ENCODE assay signal across 8 mouse cellular contexts in the genomic region with DNA sequence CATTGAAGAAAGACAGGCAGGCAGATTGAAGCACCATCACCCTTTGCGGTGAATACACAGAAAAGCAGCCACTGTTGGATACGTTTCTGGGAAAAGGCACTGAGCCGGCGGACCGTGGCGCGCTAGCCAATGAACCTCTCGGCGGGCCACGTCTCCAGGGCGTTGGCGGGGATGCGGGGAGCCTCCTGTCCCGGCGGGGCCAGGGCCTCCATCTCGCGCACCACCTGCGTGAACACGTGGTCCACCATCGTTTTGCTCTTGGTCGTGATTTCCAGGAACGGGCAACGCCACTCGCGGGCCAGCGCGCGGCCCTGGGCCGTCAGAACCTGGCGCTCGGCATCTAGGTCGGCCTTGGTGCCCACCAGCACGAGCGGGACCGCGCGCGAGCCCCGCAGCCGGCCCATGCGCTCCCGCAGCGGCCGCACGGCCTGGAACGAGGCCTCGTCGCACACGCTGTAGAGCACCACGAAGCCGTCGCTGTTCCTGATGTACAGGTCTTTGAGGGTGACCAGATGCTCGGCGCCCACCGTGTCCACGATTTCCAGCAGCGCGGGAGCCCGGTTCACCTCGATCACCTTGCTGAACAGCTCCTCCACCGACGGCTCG. TPM values are rescaled to one million over a fixed set of nuclear protein-coding genes. Genes with fewer than 3 reads are reported as not detected.
DNase-seq lines count a peak whose midpoint lies in the region; ATAC-seq and TF ChIP-seq lines count a peak whose summit lies in the region.

No protein-coding gene starts in this region.

- no peak for TF ChIP-seq POLR2A in embryonic fibroblast, embryonic 13.5 days (IDR thresholded peaks at IDR 0.05; ENCODE audit: low read depth, low read length)

- H3K27me3 ChIP-seq in neural tube, embryonic 14.5 days (ENCODE audit: control insufficient read depth, insufficient read depth, low read length), result peaks cover 33% of the 10 kb centered on the region

- peak overlapping the region; percentile 50 for H3K4me2 ChIP-seq in neural tube, embryonic 14.5 days (ENCODE audit: low read depth, low read length)

- intact Hi-C loops in left cerebral cortex, adult 2 months (cut with DNase I), result no loop called here

- no peaks in the 10 kb centered on the region for H3K36me3 ChIP-seq in neural tube, embryonic 14.5 days (ENCODE audit: control insufficient read depth, insufficient read depth, low read length)

- WGBS in neural tube, embryonic 14.5 days, result 0% methylated on average over 62 of the region's 63 CpGs

- DNase-seq in left cerebral cortex, adult 2 months (ENCODE audit: extremely low spot score in 1 of 2, low spot score in 2 of 2), result no peak
- no peak for DNase-seq in left cerebral cortex, adult 8-10 months (ENCODE audit: low spot score in 2 of 2)
- DNase-seq in kidney, postnatal 4 days, result peak; percentile 57 to 73
- DNase-seq in layer of hippocampus, adult 18-20 months (ENCODE audit: low spot score in 2 of 2), result no peak
- no peak for DNase-seq in adrenal gland, postnatal 25 days
- no peak for DNase-seq in ovary, postnatal 36 days (ENCODE audit: low spot score)

- no peaks in the 10 kb centered on the region for H3K4me1 ChIP-seq in embryonic fibroblast, embryonic 13.5 days (ENCODE audit: control insufficient read depth, insufficient read depth, low read length)
- H3K4me1 ChIP-seq in neural tube, embryonic 14.5 days (ENCODE audit: control insufficient read depth, insufficient read depth, low read length), result peaks cover 12% of the 10 kb centered on the region

- no peak for TF ChIP-seq CTCF in left cerebral cortex, adult 2 months (IDR thresholded peaks at IDR 0.05)
- TF ChIP-seq CTCF in embryonic fibroblast, embryonic 13.5 days (IDR thresholded peaks at IDR 0.05; ENCODE audit: borderline replicate concordance, insufficient read depth, low read length), result no peak

- H3K4me3 ChIP-seq in left cerebral cortex, adult 2 months, result peak overlapping the region; percentile 37
- H3K4me3 ChIP-seq in embryonic fibroblast, embryonic 13.5 days (ENCODE audit: insufficient read depth, low read length), result peak overlapping the region; percentile 7; the same call in 1 of the 2 replicates
- H3K4me3 ChIP-seq in neural tube, embryonic 14.5 days (ENCODE audit: low read depth, low read length), result peak overlapping the region; percentile 26

- no peaks in the 10 kb centered on the region for H3K9me3 ChIP-seq in neural tube, embryonic 14.5 days (ENCODE audit: control insufficient read depth, low read length)

- H3K9ac ChIP-seq in neural tube, embryonic 14.5 days (replicated peaks; ENCODE audit: low read depth, low read length), result no peak overlapping the region

- H3K27ac ChIP-seq in left cerebral cortex, adult 2 months, result no peak overlapping the region
- no peak overlapping the region for H3K27ac ChIP-seq in embryonic fibroblast, embryonic 13.5 days (ENCODE audit: insufficient read depth, low read length)
- H3K27ac ChIP-seq in neural tube, embryonic 14.5 days (ENCODE audit: low read depth, low read length), result no peak overlapping the region

- peak; percentile 28; the same call in 1 of the 2 replicates for ATAC-seq in neural tube, embryonic 14.5 days (ENCODE audit: low read depth)

RNA-seq across cellular contexts. Expression of a gene that starts 0.5 kb away (rescaled TPM):
- total RNA-seq in left cerebral cortex, adult 2 months (2021), result 1 to 10 TPM; 3.1 to 3.3 TPM
- total RNA-seq in left cerebral cortex, adult 8-10 months (2022), result 1 to 10 TPM; 3.0 to 5.1 (median 3.8) TPM
- polyA plus RNA-seq in embryonic fibroblast, embryonic 13.5 days (2011; ENCODE audit: insufficient read length, low read depth, missing spikeins), result 0.72 TPM in 1 of 2 replicates, not detected in the other
- 1.3 and 1.5 TPM in 2 replicates for polyA plus RNA-seq in neural tube, embryonic 14.5 days (2014; fragmentation: Nextera tagmentation; extraction: Ambion mirVana)
- total RNA-seq in layer of hippocampus, adult 18-20 months (2021), result 1 to 10 TPM; 3.7 to 3.9 TPM
- total RNA-seq in adrenal gland, postnatal 25 days (2021), result not detected in 2 replicates

RNA-seq across cellular contexts. Expression of a gene that starts 42.9 kb away (rescaled TPM):
- under 1 TPM; 0.82 to 0.84 TPM for total RNA-seq in left cerebral cortex, adult 2 months (2021)
- total RNA-seq in left cerebral cortex, adult 8-10 months (2022), result 1 to 10 TPM in 1 of 4 experiments, under 1 TPM in 3; 0.44 to 1.3 (median 0.68) TPM
- polyA plus RNA-seq in embryonic fibroblast, embryonic 13.5 days (2011; ENCODE audit: insufficient read length, low read depth, missing spikeins), result 46.5 and 58.6 TPM in 2 replicates
- polyA plus RNA-seq in neural tube, embryonic 14.5 days (2014; fragmentation: Nextera tagmentation; extraction: Ambion mirVana), result 0.81 TPM in 1 of 2 replicates, not detected in the other
- total RNA-seq in layer of hippocampus, adult 18-20 months (2021), result 1 to 10 TPM in 1 of 2 experiments, under 1 TPM in 1; 0.30 to 1.7 TPM
- 7.2 and 15.0 TPM in 2 replicates for total RNA-seq in adrenal gland, postnatal 25 days (2021)

RNA-seq across cellular contexts. Expression of a gene that starts 52.7 kb away (rescaled TPM):
- 100 to 1,000 TPM; 241 to 276 TPM for total RNA-seq in left cerebral cortex, adult 2 months (2021)
- total RNA-seq in left cerebral cortex, adult 8-10 months (2022), result 100 to 1,000 TPM; 244 to 339 (median 284) TPM
- 357 and 363 TPM in 2 replicates for polyA plus RNA-seq in embryonic fibroblast, embryonic 13.5 days (2011; ENCODE audit: insufficient read length, low read depth, missing spikeins)
- 518 and 558 TPM in 2 replicates for polyA plus RNA-seq in neural tube, embryonic 14.5 days (2014; fragmentation: Nextera tagmentation; extraction: Ambion mirVana)
- 100 to 1,000 TPM; 254 to 262 TPM for total RNA-seq in layer of hippocampus, adult 18-20 months (2021)
- 338 and 346 TPM in 2 replicates for total RNA-seq in adrenal gland, postnatal 25 days (2021)

Comparison
In these comparisons a context has a peak if more than half of its experiments do, and no peak if none do; other contexts are left out.
1. DNase-seq: peak in kidney, postnatal 4 days (2 of 2); none in left cerebral cortex, adult 2 months (0 of 2), left cerebral cortex, adult 8-10 months (0 of 2), layer of hippocampus, adult 18-20 months (0 of 2), adrenal gland, postnatal 25 days (single experiment) and ovary, postnatal 36 days (single experiment).
2. Peak in every context shown above with its lines, with median percentiles within 50 percentile points of each other: H3K4me3 ChIP-seq.